Mouse (Mus musculus): Measurements from ENCODE around the gene Rab11fip3.
"Not testable (repeated sequence)": the region's sequence is repeated elsewhere in the genome, so short reads cannot be mapped to it uniquely, and the experiment has no call there.

Gene Rab11fip3

GRCm38 (mm10) chr17:26068831-26069739, at the start of gene Rab11fip3:
TSS of gene Rab11fip3 (minus strand) at chr17:26069555.
- in situ Hi-C loops (cut with MseI, MboI): no loop called here

GRCm38 (mm10) chr17:26116503-26117258, 47.3 kb upstream of the Rab11fip3 start:
- in situ Hi-C loops (cut with MseI, MboI): no loop called here

- in situ Hi-C loops (cut with MseI, MboI): no loop called here
These were observed 46.7 kb upstream of the Rab11fip3 start for GRCm38 (mm10) chr17:26115956-26116487.

- in situ Hi-C loops (cut with MseI, MboI): no loop called here
These were observed 46.0 kb upstream of the Rab11fip3 start for GRCm38 (mm10) chr17:26115205-26115898.

GRCm38 (mm10) chr17:26114461-26114860, 45.1 kb upstream of the Rab11fip3 start:
- in situ Hi-C loops (cut with MseI, MboI): not testable (repeated sequence)

- in situ Hi-C loops (cut with MseI, MboI): no loop called here
These were observed 44.7 kb upstream of the Rab11fip3 start for GRCm38 (mm10) chr17:26114061-26114460.

GRCm38 (mm10) chr17:26113181-26113948, 44.0 kb upstream of the Rab11fip3 start, which contains the start of gene Tmem8:
TSS of gene Tmem8 (plus strand) at chr17:26113299.
- in situ Hi-C loops (cut with MseI, MboI): no loop called here

- in situ Hi-C loops (cut with MseI, MboI): no loop called here
These were observed 43.4 kb upstream of the Rab11fip3 start for GRCm38 (mm10) chr17:26112751-26113150.

GRCm38 (mm10) chr17:26111722-26112121, 42.4 kb upstream of the Rab11fip3 start:
- in situ Hi-C loops (cut with MseI, MboI): no loop called here

GRCm38 (mm10) chr17:26111024-26111423, 41.7 kb upstream of the Rab11fip3 start:
- in situ Hi-C loops (cut with MseI, MboI): no loop called here

GRCm38 (mm10) chr17:26110156-26110555, 40.8 kb upstream of the Rab11fip3 start:
- in situ Hi-C loops (cut with MseI, MboI): no loop called here

GRCm38 (mm10) chr17:26105619-26106018, 36.3 kb upstream of the Rab11fip3 start:
- in situ Hi-C loops (cut with MseI, MboI): no loop called here

- in situ Hi-C loops (cut with MseI, MboI): no loop called here
These were observed 32.1 kb upstream of the Rab11fip3 start for GRCm38 (mm10) chr17:26101478-26101877.

- in situ Hi-C loops (cut with MseI, MboI): no loop called here
These were observed 30.8 kb upstream of the Rab11fip3 start for GRCm38 (mm10) chr17:26100166-26100565.

- in situ Hi-C loops (cut with MseI, MboI): not testable (repeated sequence)
These were observed 30.0 kb upstream of the Rab11fip3 start for GRCm38 (mm10) chr17:26099316-26099715.

- in situ Hi-C loops (cut with MseI, MboI): no loop called here
These were observed 29.1 kb upstream of the Rab11fip3 start for GRCm38 (mm10) chr17:26098461-26098860.

- in situ Hi-C loops (cut with MseI, MboI): no loop called here
These were observed 25.9 kb upstream of the Rab11fip3 start, which contains the start of gene Nme4 for GRCm38 (mm10) chr17:26095121-26095740. TSS of gene Nme4 (minus strand) at chr17:26095602.

- in situ Hi-C loops (cut with MseI, MboI): no loop called here
These were observed 25.3 kb upstream of the Rab11fip3 start for GRCm38 (mm10) chr17:26094531-26095110.

GRCm38 (mm10) chr17:26089905-26090632, 20.7 kb upstream of the Rab11fip3 start, which contains the start of gene Decr2:
TSS of gene Decr2 (minus strand) at chr17:26090337.
- in situ Hi-C loops (cut with MseI, MboI): no loop called here
